Mouse (Mus musculus) forebrain, embryonic 13.5 days (tissue): ENCODE measurements at regions not wholly inside any gene's neighbourhood (a gene's known extent, or its start where the extent isn't known, plus 50 kb on each side); places are given as distances from the start of the nearest gene placed in this dataset.

Experiments used
- ATAC-seq: fragments of 200-750 bp; cut with Nextera tagmentation; 2 replicates; pipeline ENCODE4 v1.8.0; 2017
- H3K27ac ChIP-seq: fragments of 300-500 bp; sonication (generic); 2 replicates; pipeline ENCODE4 v1.5.1; 2015; ENCODE audit warnings: inconsistent platforms, mild to moderate bottlenecking, moderate library complexity
- H3K27me3 ChIP-seq: fragments of 300-500 bp; sonication (generic); 2 replicates; pipeline ENCODE4 v1.6.1; 2015; ENCODE audit warnings: mild to moderate bottlenecking, inconsistent platforms
- H3K36me3 ChIP-seq: fragments of 300-500 bp; sonication (generic); 2 replicates; pipeline ENCODE4 v1.6.1; 2015; ENCODE audit warnings: mild to moderate bottlenecking, inconsistent platforms; ENCODE audit not compliant: poor library complexity, severe bottlenecking
- H3K4me1 ChIP-seq: fragments of 300-500 bp; sonication (generic); 2 replicates; pipeline ENCODE4 v1.6.1; 2015; ENCODE audit warnings: inconsistent platforms
- H3K4me2 ChIP-seq: fragments of 300-500 bp; sonication (generic); 2 replicates; pipeline ENCODE4 v1.6.1; 2015; ENCODE audit warnings: inconsistent platforms, mild to moderate bottlenecking, moderate library complexity
- H3K4me3 ChIP-seq: fragments of 300-500 bp; sonication (generic); 2 replicates; pipeline ENCODE4 v1.5.1; 2015; ENCODE audit warnings: mild to moderate bottlenecking, inconsistent platforms
- H3K9ac ChIP-seq: fragments of 300-500 bp; sonication (generic); 2 replicates; pipeline ENCODE4 v1.6.1; 2015; ENCODE audit warnings: mild to moderate bottlenecking, inconsistent platforms
- H3K9me3 ChIP-seq: fragments of 300-500 bp; sonication (generic); replicated peaks from 2 replicates; pipeline ENCODE4 v1.6.1; 2016; ENCODE audit warnings: inconsistent platforms
- WGBS: fragments of 180-500 bp; shearing (Covaris S2); methylation state at CpG from one replicate; pipeline ENCODE4 v1.1.7; 2015; 5-methylcytosine and 5-hydroxymethylcytosine counted together

GRCm38 (mm10) chr3:10575728-10576127 lies 240.2 kb upstream of the Gm38303 start:
- no peaks in the 10 kb centered on the region for H3K27me3 ChIP-seq
- WGBS: 79% methylated on average over 1 of the region's 1 CpGs
- H3K9ac ChIP-seq: no peak overlapping the region
- H3K4me3 ChIP-seq: no peak overlapping the region
- no peak overlapping the region for H3K27ac ChIP-seq
- no peaks in the 10 kb centered on the region for H3K9me3 ChIP-seq
- no peak overlapping the region for H3K4me2 ChIP-seq
- H3K36me3 ChIP-seq: no peaks in the 10 kb centered on the region
- ATAC-seq: peak; percentile 66; the same call in 1 of the 2 replicates
- H3K4me1 ChIP-seq: no peaks in the 10 kb centered on the region

GRCm38 (mm10) chr3:10575213-10575612 lies 239.7 kb upstream of the Gm38303 start:
- Histone ChIP-seq H3K4me2 (no peak overlapping the region), H3K36me3 (no peaks in the 10 kb centered on the region), H3K9ac (no peak overlapping the region), H3K27me3 (no peaks in the 10 kb centered on the region), H3K4me1 (no peaks in the 10 kb centered on the region), H3K4me3 (no peak overlapping the region), H3K9me3 (no peaks in the 10 kb centered on the region), H3K27ac (no peak overlapping the region)
- WGBS: 60% methylated on average over 1 of the region's 1 CpGs
- ATAC-seq: peak; percentile 92

- Histone ChIP-seq H3K4me1 (no peaks in the 10 kb centered on the region), H3K27ac (no peak overlapping the region), H3K36me3 (no peaks in the 10 kb centered on the region), H3K27me3 (no peaks in the 10 kb centered on the region), H3K9me3 (no peaks in the 10 kb centered on the region), H3K9ac (no peak overlapping the region), H3K4me3 (no peak overlapping the region), H3K4me2 (no peak overlapping the region)
- ATAC-seq: peak; percentile 67
- WGBS: 62% methylated on average over 1 of the region's 1 CpGs
These were observed 239.3 kb upstream of the Gm38303 start for GRCm38 (mm10) chr3:10574797-10575196.
